Mouse (Mus musculus): ENCODE data around the gene Vsig8. TPM values are rescaled to one million over a fixed set of nuclear protein-coding genes. Genes with fewer than 3 reads are reported as not detected.

Vsig8 gene
- total RNA-seq, 2 experiments from 2014 or later = not detected

- no peak for DNase-seq
These were observed 37.6 kb downstream of the Vsig8 start for GRCm38 (mm10) chr1:172593321-172593720.

GRCm38 (mm10) chr1:172593956-172594355 lies 38.2 kb downstream of the Vsig8 start:
- DNase-seq = no peak

GRCm38 (mm10) chr1:172594495-172594894 lies 38.8 kb downstream of the Vsig8 start:
- DNase-seq = no peak

- no peak for DNase-seq
These were observed 46.6 kb downstream of the Vsig8 start, which contains the start of gene Fcrl6 for GRCm38 (mm10) chr1:172602326-172602725. Gene Fcrl6, minus strand, starts transcription at chr1:172602551.

GRCm38 (mm10) chr1:172611304-172611703 lies 55.6 kb downstream of the Vsig8 start:
- DNase-seq = no peak

GRCm38 (mm10) chr1:172612745-172613144 lies 57.0 kb downstream of the Vsig8 start:
- no peak for DNase-seq

Other genes with a start within 250 kb of the Vsig8 start
- not detected for gene Kcnj9, start 226.6 kb upstream of the Vsig8 start, total RNA-seq (2021)
- under 1 TPM; 0.08 to 0.13 TPM for gene Kcnj10, start 214.7 kb upstream of the Vsig8 start, total RNA-seq (2021)
- gene Pigm, start 179.4 kb upstream of the Vsig8 start, total RNA-seq (2021) = 1 to 10 TPM; 3.4 to 3.6 TPM
- gene Slamf9, start 80.6 kb upstream of the Vsig8 start, total RNA-seq (2021) = under 1 TPM; 0.20 to 0.35 TPM
- under 1 TPM in 1 of 2 experiments, not detected in 1; 0.19 TPM for gene Igsf9, start 74.2 kb upstream of the Vsig8 start, total RNA-seq (2021)
- 10 to 100 TPM; 24.8 to 33.7 TPM for gene Tagln2, start 55.9 kb upstream of the Vsig8 start, total RNA-seq (2021)
- gene Cfap45, start 35.1 kb upstream of the Vsig8 start, total RNA-seq (2021) = not detected
- under 1 TPM in 1 of 2 experiments, not detected in 1; 0.21 TPM for gene Slamf8, start 34.6 kb downstream of the Vsig8 start, total RNA-seq (2021)
- not detected for gene Fcrl6, start 46.6 kb downstream of the Vsig8 start, total RNA-seq (2021)
- 10 to 100 TPM; 25.2 to 30.2 TPM for gene Dusp23, start 77.0 kb downstream of the Vsig8 start, total RNA-seq (2021)
- gene Crp, start 142.1 kb downstream of the Vsig8 start, total RNA-seq (2021) = not detected

Measured in gastrocnemius, postnatal 25 days (tissue).